Mouse (Mus musculus): ENCODE data around the gene Dmxl2.

DNA sequence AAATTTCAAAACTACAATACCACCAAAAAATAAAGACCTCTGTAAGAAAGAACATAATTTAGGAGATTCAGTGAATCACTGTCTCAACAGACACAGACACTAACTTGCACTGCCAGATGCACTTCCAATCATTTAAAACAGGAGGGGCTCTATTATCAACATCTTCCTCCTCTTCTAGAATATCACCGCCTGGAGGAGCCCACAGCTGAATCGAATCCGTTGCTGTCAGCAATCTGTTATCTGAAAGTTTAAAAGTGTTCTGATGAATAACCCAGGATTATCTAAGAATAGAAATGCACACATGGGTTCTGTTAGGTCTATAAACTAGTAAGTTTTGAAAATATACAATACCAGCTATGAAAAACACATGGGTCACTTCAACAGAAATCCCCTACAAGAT, 28.6 kb downstream of the Dmxl2 start:
- no peak for TF ChIP-seq POLR2A (IDR thresholded peaks at IDR 0.05; ENCODE audit: borderline replicate concordance, low read depth, low read length)
- TF ChIP-seq CTCF (IDR thresholded peaks at IDR 0.05; ENCODE audit: low read depth, low read length), result no peak
